Mouse (Mus musculus) embryonic fibroblast, embryonic 13.5 days (primary cell): ENCODE data around the gene Rbbp4.

ENCODE experiments used
- CTCF ChIP-seq: IDR thresholded peaks from 2 replicates; pipeline ENCODE4 v1.5.1; 2011; ENCODE audit warnings: mild to moderate bottlenecking, control low read depth, low read length, moderate library complexity, borderline replicate concordance; ENCODE audit not compliant: insufficient read depth
- POLR2A ChIP-seq: IDR thresholded peaks from 2 replicates; pipeline ENCODE4 v1.6.1; 2011; ENCODE audit warnings: low read depth, mild to moderate bottlenecking, control low read depth, low read length, moderate library complexity

DNA sequence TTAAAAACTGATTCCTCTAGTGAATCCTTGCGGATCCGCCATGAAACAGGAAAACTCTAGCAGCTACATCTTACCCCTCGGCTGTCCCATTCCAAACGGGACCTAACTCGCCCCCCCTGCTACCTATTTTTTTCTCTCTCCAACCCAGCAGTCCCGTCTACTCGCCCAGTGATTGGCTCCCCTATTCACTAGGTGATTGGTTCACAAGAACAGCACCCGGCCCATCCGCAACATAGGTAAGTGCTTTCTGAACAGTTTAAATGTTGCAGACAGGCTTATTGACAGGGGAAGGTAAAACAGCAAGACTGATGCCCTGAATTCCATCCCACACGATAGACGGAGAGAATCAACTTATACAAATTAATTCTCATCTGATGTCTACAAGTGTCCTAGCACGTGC is 18.0 kb upstream of the Rbbp4 start:
- TF ChIP-seq CTCF (no peak), POLR2A (no peak)
